Comparison of ENCODE assay signal across 8 mouse cellular contexts in the genomic region with DNA sequence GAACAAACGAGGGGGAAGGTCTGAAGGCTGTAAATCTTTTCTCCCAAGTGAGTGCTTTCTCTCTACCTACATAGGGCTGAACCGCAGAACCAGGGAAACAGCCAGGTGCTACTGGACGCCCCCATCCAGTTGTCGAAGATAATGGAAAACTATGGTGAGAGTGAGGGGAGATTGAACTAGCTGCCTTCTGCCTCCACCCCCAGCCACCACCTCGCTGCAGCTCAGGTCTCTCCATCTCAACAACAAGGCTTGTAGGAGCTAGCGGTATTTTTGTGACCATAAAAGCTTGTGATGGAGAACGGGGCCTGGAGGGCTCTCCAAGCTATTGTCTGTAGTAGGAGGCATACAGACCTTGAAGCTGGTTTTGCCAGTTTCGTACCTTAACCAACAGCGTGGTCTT. TPM values are rescaled to one million over a fixed set of nuclear protein-coding genes. Genes with fewer than 3 reads are reported as not detected.
A peak's percentile ranks its signal among the peaks of the same experiment; 100 is the strongest.
DNase-seq lines count a peak whose midpoint lies in the region; ATAC-seq lines count a peak whose summit lies in the region.
"Had no signal": no experiment of that assay in that cellular context is flagged by ENCODE, and none has a peak within 500 bp of the region (broad histone marks: within the 10 kb centered on the region; RNA-seq: fewer than 3 reads in every experiment).

No protein-coding gene starts in this region.

- peak overlapping the region; percentile 100 for H3K4me3 ChIP-seq in megakaryocyte, embryonic 14.5 days (replicated peaks)
- H3K4me3 ChIP-seq in forebrain, embryonic 13.5 days, result peak overlapping the region; percentile 84
- peak overlapping the region; percentile 74 for H3K4me3 ChIP-seq in limb, embryonic 13.5 days
- peak overlapping the region; percentile 94 for H3K4me3 ChIP-seq in stomach, embryonic 14.5 days (ENCODE audit: low read depth, low read length)

- DNase-seq in urinary bladder, postnatal 4 days (ENCODE audit: low spot score in 2 of 2), result no peak
- DNase-seq in cerebellum, adult 11 months, result no peak
- DNase-seq: thymus, postnatal 4 days had no signal

- ATAC-seq in megakaryocyte, adult 5-6 weeks (ENCODE audit: poor library complexity, severe bottlenecking), result no peak
- no peak for ATAC-seq in forebrain, embryonic 13.5 days
- no peak for ATAC-seq in limb, embryonic 13.5 days (ENCODE audit: low FRiP score, low read depth)
- ATAC-seq in stomach, embryonic 14.5 days (ENCODE audit: insufficient number of reproducible peaks, insufficient read depth, low FRiP score, low read depth), result no peak

- H3K27me3 ChIP-seq in megakaryocyte, embryonic 14.5 days (replicated peaks), result no peaks in the 10 kb centered on the region
- H3K27me3 ChIP-seq in forebrain, embryonic 13.5 days, result no peaks in the 10 kb centered on the region
- no peaks in the 10 kb centered on the region for H3K27me3 ChIP-seq in limb, embryonic 13.5 days
- H3K27me3 ChIP-seq in stomach, embryonic 14.5 days (ENCODE audit: control insufficient read depth, insufficient read depth, low read length), result no peaks in the 10 kb centered on the region

- H3K36me3 ChIP-seq in megakaryocyte, embryonic 14.5 days (replicated peaks; ENCODE audit: low read length), result peaks cover 72% of the 10 kb centered on the region
- H3K36me3 ChIP-seq in forebrain, embryonic 13.5 days (ENCODE audit: poor library complexity, severe bottlenecking), result peaks cover 60% of the 10 kb centered on the region
- H3K36me3 ChIP-seq in limb, embryonic 13.5 days, result peaks cover 64% of the 10 kb centered on the region
- peaks cover 39% of the 10 kb centered on the region for H3K36me3 ChIP-seq in stomach, embryonic 14.5 days (ENCODE audit: control insufficient read depth, insufficient read depth, low read length)

- H3K27ac ChIP-seq in forebrain, embryonic 13.5 days, result no peak overlapping the region
- H3K27ac ChIP-seq in limb, embryonic 13.5 days, result no peak overlapping the region
- H3K27ac ChIP-seq in stomach, embryonic 14.5 days (ENCODE audit: low read length), result no peak overlapping the region

- WGBS in forebrain, embryonic 13.5 days, result 54% methylated on average over 9 of the region's 9 CpGs
- 49% methylated on average over 9 of the region's 9 CpGs for WGBS in limb, embryonic 13.5 days
- WGBS in stomach, embryonic 14.5 days, result 45% methylated on average over 9 of the region's 9 CpGs

- H3K9me3 ChIP-seq in megakaryocyte, embryonic 14.5 days, result no peaks in the 10 kb centered on the region
- no peaks in the 10 kb centered on the region for H3K9me3 ChIP-seq in forebrain, embryonic 13.5 days (replicated peaks)
- no peaks in the 10 kb centered on the region for H3K9me3 ChIP-seq in limb, embryonic 13.5 days
- no peaks in the 10 kb centered on the region for H3K9me3 ChIP-seq in stomach, embryonic 14.5 days (ENCODE audit: control insufficient read depth, low read depth, low read length)

- H3K9ac ChIP-seq in forebrain, embryonic 13.5 days, result peak overlapping the region; percentile 89
- H3K9ac ChIP-seq in limb, embryonic 13.5 days, result peak overlapping the region; percentile 86
- H3K9ac ChIP-seq in stomach, embryonic 14.5 days (replicated peaks; ENCODE audit: low read depth, low read length), result peak overlapping the region; percentile 82

- peaks cover 50% of the 10 kb centered on the region for H3K4me1 ChIP-seq in megakaryocyte, embryonic 14.5 days
- H3K4me1 ChIP-seq in forebrain, embryonic 13.5 days, result peaks cover 18% of the 10 kb centered on the region
- H3K4me1 ChIP-seq in limb, embryonic 13.5 days, result peaks cover 19% of the 10 kb centered on the region
- peaks cover 12% of the 10 kb centered on the region for H3K4me1 ChIP-seq in stomach, embryonic 14.5 days (ENCODE audit: control insufficient read depth, insufficient read depth, low read length)

- peak overlapping the region; percentile 89 for H3K4me2 ChIP-seq in forebrain, embryonic 13.5 days
- H3K4me2 ChIP-seq in limb, embryonic 13.5 days (replicated peaks), result peak overlapping the region; percentile 81
- H3K4me2 ChIP-seq in stomach, embryonic 14.5 days (replicated peaks; ENCODE audit: low read depth, low read length), result peak overlapping the region; percentile 94

RNA-seq across cellular contexts. Expression of a gene that starts 0.8 kb away (rescaled TPM):
- polyA plus RNA-seq in megakaryocyte, embryonic 14.5 days (2012; ENCODE audit: insufficient read depth, low replicate concordance), result 24.1 TPM in 1 of 2 replicates, not detected in the other
- 15.4 and 21.7 TPM in 2 replicates for total RNA-seq in megakaryocyte, adult 5-6 weeks (2015)
- 27.5 and 32.1 TPM in 2 replicates for total RNA-seq in megakaryocyte, adult 5-6 weeks (2017)
- 75.3 TPM in 2 replicates for polyA plus RNA-seq in forebrain, embryonic 13.5 days (2015; fragmentation: Nextera tagmentation; extraction: Ambion mirVana)
- 68.1 and 78.1 TPM in 2 replicates for polyA plus RNA-seq in limb, embryonic 13.5 days (2015; fragmentation: Nextera tagmentation; extraction: Ambion mirVana)
- 53.0 and 53.5 TPM in 2 replicates for polyA plus RNA-seq in stomach, embryonic 14.5 days (2014; fragmentation: Nextera tagmentation; extraction: Ambion mirVana)

RNA-seq across cellular contexts. Expression of a gene that starts 13.9 kb away (rescaled TPM):
- 49.0 and 228 TPM in 2 replicates for polyA plus RNA-seq in megakaryocyte, embryonic 14.5 days (2012; ENCODE audit: insufficient read depth, low replicate concordance)
- total RNA-seq in megakaryocyte, adult 5-6 weeks (2015), result 287 and 332 TPM in 2 replicates
- total RNA-seq in megakaryocyte, adult 5-6 weeks (2017), result 207 and 242 TPM in 2 replicates
- 970 and 989 TPM in 2 replicates for polyA plus RNA-seq in forebrain, embryonic 13.5 days (2015; fragmentation: Nextera tagmentation; extraction: Ambion mirVana)
- polyA plus RNA-seq in limb, embryonic 13.5 days (2015; fragmentation: Nextera tagmentation; extraction: Ambion mirVana), result 629 and 657 TPM in 2 replicates
- 586 and 625 TPM in 2 replicates for polyA plus RNA-seq in stomach, embryonic 14.5 days (2014; fragmentation: Nextera tagmentation; extraction: Ambion mirVana)

RNA-seq across cellular contexts. Expression of a gene that starts 32.4 kb away (rescaled TPM):
- polyA plus RNA-seq in megakaryocyte, embryonic 14.5 days (2012; ENCODE audit: insufficient read depth, low replicate concordance), result 21.1 and 45.9 TPM in 2 replicates
- total RNA-seq in megakaryocyte, adult 5-6 weeks (2015), result 21.9 and 22.4 TPM in 2 replicates
- 2.6 and 4.2 TPM in 2 replicates for total RNA-seq in megakaryocyte, adult 5-6 weeks (2017)
- polyA plus RNA-seq in forebrain, embryonic 13.5 days (2015; fragmentation: Nextera tagmentation; extraction: Ambion mirVana), result 31.4 and 35.4 TPM in 2 replicates
- polyA plus RNA-seq in limb, embryonic 13.5 days (2015; fragmentation: Nextera tagmentation; extraction: Ambion mirVana), result 28.0 and 28.7 TPM in 2 replicates
- polyA plus RNA-seq in stomach, embryonic 14.5 days (2014; fragmentation: Nextera tagmentation; extraction: Ambion mirVana), result 29.2 and 31.7 TPM in 2 replicates

RNA-seq across cellular contexts. Expression of a gene that starts 40.1 kb away (rescaled TPM):
- not detected in 2 replicates for polyA plus RNA-seq in megakaryocyte, embryonic 14.5 days (2012; ENCODE audit: insufficient read depth, low replicate concordance)
- total RNA-seq in megakaryocyte, adult 5-6 weeks (2015), result not detected in 2 replicates
- total RNA-seq in megakaryocyte, adult 5-6 weeks (2017), result not detected in 2 replicates
- 1.8 and 3.3 TPM in 2 replicates for polyA plus RNA-seq in forebrain, embryonic 13.5 days (2015; fragmentation: Nextera tagmentation; extraction: Ambion mirVana)
- 0.73 and 1.5 TPM in 2 replicates for polyA plus RNA-seq in limb, embryonic 13.5 days (2015; fragmentation: Nextera tagmentation; extraction: Ambion mirVana)
- polyA plus RNA-seq in stomach, embryonic 14.5 days (2014; fragmentation: Nextera tagmentation; extraction: Ambion mirVana), result 4.0 and 4.3 TPM in 2 replicates

RNA-seq across cellular contexts. Expression of a gene that starts 50.5 kb away (rescaled TPM):
- polyA plus RNA-seq in megakaryocyte, embryonic 14.5 days (2012; ENCODE audit: insufficient read depth, low replicate concordance), result 5.9 and 9.1 TPM in 2 replicates
- total RNA-seq in megakaryocyte, adult 5-6 weeks (2015), result 30.1 and 31.6 TPM in 2 replicates
- 43.1 and 46.1 TPM in 2 replicates for total RNA-seq in megakaryocyte, adult 5-6 weeks (2017)
- 101 and 112 TPM in 2 replicates for polyA plus RNA-seq in forebrain, embryonic 13.5 days (2015; fragmentation: Nextera tagmentation; extraction: Ambion mirVana)
- 109 and 113 TPM in 2 replicates for polyA plus RNA-seq in limb, embryonic 13.5 days (2015; fragmentation: Nextera tagmentation; extraction: Ambion mirVana)
- polyA plus RNA-seq in stomach, embryonic 14.5 days (2014; fragmentation: Nextera tagmentation; extraction: Ambion mirVana), result 83.8 and 87.3 TPM in 2 replicates
